8 mouse cellular contexts compared by ENCODE assay signal in genomic region chr11:97476334-97477095, GRCm38 (mm10). TPM values are rescaled to one million over a fixed set of nuclear protein-coding genes. Genes with fewer than 3 reads are reported as not detected.
DNase-seq lines count a peak whose midpoint lies in the region; ATAC-seq lines count a peak whose summit lies in the region.

No protein-coding gene starts in this region.

- ATAC-seq in megakaryocyte, adult 5-6 weeks (ENCODE audit: poor library complexity, severe bottlenecking): peak; percentile 51; the same call in 1 of the 2 replicates

- DNase-seq in adrenal gland, postnatal 14 days: peak; percentile 65
- DNase-seq in adrenal gland, adult 8-10 months: no peak
- DNase-seq in NIH3T3 (ENCODE audit: low read depth): peak; percentile 88
- DNase-seq in embryo, embryonic 10.5 days (ENCODE audit: low spot score): peak; percentile 91
- DNase-seq in heart, postnatal 10 days: peak; percentile 67 to 77
- peak; percentile 44 for DNase-seq in layer of hippocampus, adult 9-10 months (ENCODE audit: low spot score)
- peak; percentile 33 for DNase-seq in skeletal muscle tissue, adult 2 months (ENCODE audit: low read depth, low spot score)

- intact Hi-C loops in heart, postnatal 10 days (cut with DNase I): loop anchor here (5.0 kb wide), 1 partner anchor 146 kb away; no protein-coding TSS in a partner anchor

RNA-seq across cellular contexts. Expression of gene 4933428G20Rik, which starts 23.6 kb away (rescaled TPM):
- not detected in 2 replicates for total RNA-seq in adrenal gland, postnatal 14 days (2021)
- total RNA-seq in adrenal gland, adult 8-10 months (2022): under 1 TPM in 3 of 4 experiments, not detected in 1; 0.35 to 0.80 (median 0.45) TPM
- total RNA-seq in heart, postnatal 10 days (2021): not detected
- not detected in 2 replicates for total RNA-seq in megakaryocyte, adult 5-6 weeks (2015)
- not detected in 2 replicates for total RNA-seq in megakaryocyte, adult 5-6 weeks (2017)
